ENCODE assay signal across 22 mouse cellular contexts in the genomic region with DNA sequence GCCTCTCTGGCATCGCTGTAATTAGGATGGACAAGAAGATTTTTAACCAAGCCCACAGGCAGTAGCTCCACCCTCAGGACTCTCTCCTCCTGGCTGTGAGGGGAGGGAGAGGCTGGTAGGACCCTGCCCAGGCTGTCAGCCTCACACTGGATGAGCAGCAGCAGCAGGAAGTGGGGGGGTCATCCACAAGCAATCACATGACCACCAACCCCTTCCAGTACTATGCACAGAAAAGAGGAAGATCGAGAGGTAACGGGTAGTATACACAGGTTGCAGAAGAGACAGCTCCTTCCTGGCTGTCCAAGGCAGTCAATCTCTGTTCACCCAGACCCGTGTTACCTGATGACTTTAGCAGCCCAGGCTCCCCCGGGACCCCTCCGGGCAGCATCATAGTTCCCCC. TPM values are rescaled to one million over a fixed set of nuclear protein-coding genes. Genes with fewer than 3 reads are reported as not detected.
A peak's percentile ranks its signal among the peaks of the same experiment; 100 is the strongest.
DNase-seq lines count a peak whose midpoint lies in the region; ATAC-seq lines count a peak whose summit lies in the region.
"Had no signal": no experiment of that assay in that cellular context is flagged by ENCODE, and none has a peak within 500 bp of the region (broad histone marks: within the 10 kb centered on the region; RNA-seq: fewer than 3 reads in every experiment).

No protein-coding gene starts in this region.

- H3K4me1 ChIP-seq in heart, embryonic 11.5 days (ENCODE audit: control insufficient read depth, insufficient read depth, low read length), result peaks cover 6% of the 10 kb centered on the region
- H3K4me1 ChIP-seq in hindbrain, embryonic 12.5 days, result peaks cover 7% of the 10 kb centered on the region

- H3K27me3 ChIP-seq in heart, embryonic 11.5 days (ENCODE audit: control insufficient read depth, insufficient read depth, low read length), result no peaks in the 10 kb centered on the region
- peaks cover 3% of the 10 kb centered on the region; the same call in 1 of the 2 replicates for H3K27me3 ChIP-seq in hindbrain, embryonic 12.5 days
- H3K27me3 ChIP-seq: embryonic facial prominence, embryonic 12.5 days had no signal

- no peak overlapping the region for H3K4me2 ChIP-seq in heart, embryonic 11.5 days
- H3K4me2 ChIP-seq in hindbrain, embryonic 12.5 days (replicated peaks), result no peak overlapping the region
- H3K4me2 ChIP-seq: embryonic facial prominence, embryonic 12.5 days; kidney, embryonic 15.5 days had no signal

- no peak for ATAC-seq in heart, embryonic 11.5 days (replicated peaks; ENCODE audit: insufficient number of reproducible peaks, low FRiP score, low TSS enrichment)
- peak; percentile 70 for ATAC-seq in granulocyte monocyte progenitor cell, adult 5-6 weeks (replicated peaks; ENCODE audit: poor library complexity, severe bottlenecking)
- peak; percentile 57 for ATAC-seq in neutrophil, adult 5-6 weeks (ENCODE audit: extremely low read depth, insufficient number of reproducible peaks, low FRiP score, poor library complexity, severe bottlenecking)
- no peak for ATAC-seq in hindbrain, embryonic 12.5 days (ENCODE audit: low FRiP score)

- 0 out of 2 replicates have a peak overlapping the region, but pooled peaks have one; percentile 16 for H3K9ac ChIP-seq in heart, embryonic 11.5 days (ENCODE audit: low read depth, low read length)
- H3K9ac ChIP-seq in hindbrain, embryonic 12.5 days, result no peak overlapping the region
- H3K9ac ChIP-seq: embryonic facial prominence, embryonic 12.5 days; kidney, embryonic 15.5 days had no signal

- DNase-seq in heart, adult 8-10 months (ENCODE audit: low spot score), result no peak
- peak; percentile 47 for DNase-seq in A20 (ENCODE audit: low read depth, low spot score)
- no peak for DNase-seq in urinary bladder, postnatal 10 days (ENCODE audit: low spot score)
- DNase-seq in ovary, adult 18-20 months (ENCODE audit: low spot score), result no peak
- DNase-seq: adrenal gland, postnatal 36 days; cerebellum, postnatal 25 days; heart, adult 18-20 months; lung, adult 2 months; midbrain, embryonic 14.5 days had no signal

- H3K9me3 ChIP-seq in heart, embryonic 11.5 days (replicated peaks; ENCODE audit: control insufficient read depth, low read length), result no peaks in the 10 kb centered on the region
- H3K9me3 ChIP-seq in hindbrain, embryonic 12.5 days (replicated peaks), result no peaks in the 10 kb centered on the region
- H3K9me3 ChIP-seq: embryonic facial prominence, embryonic 12.5 days; kidney, embryonic 15.5 days had no signal

- no peaks in the 10 kb centered on the region for H3K36me3 ChIP-seq in heart, embryonic 11.5 days (ENCODE audit: control insufficient read depth, insufficient read depth, low read length)
- H3K36me3 ChIP-seq in hindbrain, embryonic 12.5 days, result 0 out of 2 replicates have a peak, but pooled peaks cover 9% of the 10 kb centered on the region

- 58% methylated on average over 6 of the region's 6 CpGs for WGBS in heart, embryonic 11.5 days (ENCODE audit: insufficient replicate concordance)
- 62% methylated on average over 6 of the region's 6 CpGs for WGBS in hindbrain, embryonic 12.5 days

- H3K27ac ChIP-seq in heart, embryonic 11.5 days (ENCODE audit: low read depth, low read length), result no peak overlapping the region
- no peak overlapping the region for H3K27ac ChIP-seq in hindbrain, embryonic 12.5 days
- H3K27ac ChIP-seq: embryonic facial prominence, embryonic 12.5 days; kidney, embryonic 15.5 days; macrophage had no signal

- no peak overlapping the region for H3K4me3 ChIP-seq in heart, embryonic 11.5 days (ENCODE audit: low read depth, low read length)
- H3K4me3 ChIP-seq in hindbrain, embryonic 12.5 days, result no peak overlapping the region
- H3K4me3 ChIP-seq: embryonic facial prominence, embryonic 12.5 days; kidney, embryonic 15.5 days had no signal

RNA-seq across cellular contexts. Expression of a gene that starts 1.8 kb away (rescaled TPM):
- polyA plus RNA-seq in heart, embryonic 11.5 days (2014; fragmentation: Nextera tagmentation; extraction: Ambion mirVana), result 17.8 and 18.9 TPM in 2 replicates
- 1 to 10 TPM; 3.6 to 4.5 (median 3.9) TPM for total RNA-seq in heart, adult 8-10 months (2022)
- 23.5 and 23.9 TPM in 2 replicates for total RNA-seq in granulocyte monocyte progenitor cell, adult 5-6 weeks (2014; fragmentation: Nextera tagmentation)
- 14.9 and 18.1 TPM in 2 replicates for total RNA-seq in granulocyte monocyte progenitor cell, adult 5-6 weeks (2017)
- total RNA-seq in neutrophil, adult 5-6 weeks (2017), result 11.3 and 11.8 TPM in 2 replicates
- 27.2 and 28.4 TPM in 2 replicates for polyA plus RNA-seq in hindbrain, embryonic 12.5 days (2016; fragmentation: Nextera tagmentation; extraction: Ambion mirVana)

RNA-seq across cellular contexts. Expression of a gene that starts 3.2 kb away (rescaled TPM):
- polyA plus RNA-seq in heart, embryonic 11.5 days (2014; fragmentation: Nextera tagmentation; extraction: Ambion mirVana), result not detected in 2 replicates
- total RNA-seq in heart, adult 8-10 months (2022), result 1 to 10 TPM in 2 of 4 experiments, under 1 TPM in 1, not detected in 1; 0.63 to 9.2 (median 2.1) TPM
- total RNA-seq in granulocyte monocyte progenitor cell, adult 5-6 weeks (2014; fragmentation: Nextera tagmentation), result not detected in 2 replicates
- total RNA-seq in granulocyte monocyte progenitor cell, adult 5-6 weeks (2017), result 1.2 TPM in 1 of 2 replicates, not detected in the other
- 1.1 TPM in 1 of 2 replicates, not detected in the other for total RNA-seq in neutrophil, adult 5-6 weeks (2017)
- polyA plus RNA-seq in hindbrain, embryonic 12.5 days (2016; fragmentation: Nextera tagmentation; extraction: Ambion mirVana), result 0.09 TPM in 1 of 2 replicates, not detected in the other
- total RNA-seq: gastrocnemius, adult 8-10 months; layer of hippocampus, adult 18-20 months; left cerebral cortex, postnatal 36 days had no signal
- polyA plus RNA-seq: midbrain, embryonic 14.5 days had no signal

RNA-seq across cellular contexts. Expression of a gene that starts 20.2 kb away (rescaled TPM):
- 0.19 TPM in 1 of 2 replicates, not detected in the other for polyA plus RNA-seq in heart, embryonic 11.5 days (2014; fragmentation: Nextera tagmentation; extraction: Ambion mirVana)
- not detected for total RNA-seq in heart, adult 8-10 months (2022)
- total RNA-seq in granulocyte monocyte progenitor cell, adult 5-6 weeks (2014; fragmentation: Nextera tagmentation), result not detected in 2 replicates
- total RNA-seq in granulocyte monocyte progenitor cell, adult 5-6 weeks (2017), result not detected in 2 replicates
- not detected in 2 replicates for total RNA-seq in neutrophil, adult 5-6 weeks (2017)
- not detected in 2 replicates for polyA plus RNA-seq in hindbrain, embryonic 12.5 days (2016; fragmentation: Nextera tagmentation; extraction: Ambion mirVana)
- total RNA-seq: gastrocnemius, adult 8-10 months; heart, adult 18-20 months; layer of hippocampus, adult 18-20 months; left cerebral cortex, postnatal 36 days had no signal
- polyA plus RNA-seq: embryonic facial prominence, embryonic 12.5 days; heart, embryonic 16.5 days; hindbrain, embryonic 11.5 days; intestine, embryonic 14.5 days; macrophage; midbrain, embryonic 14.5 days had no signal

RNA-seq across cellular contexts. Expression of a gene that starts 30.5 kb away (rescaled TPM):
- polyA plus RNA-seq in heart, embryonic 11.5 days (2014; fragmentation: Nextera tagmentation; extraction: Ambion mirVana), result 0.47 TPM in 1 of 2 replicates, not detected in the other
- not detected for total RNA-seq in heart, adult 8-10 months (2022)
- total RNA-seq in granulocyte monocyte progenitor cell, adult 5-6 weeks (2014; fragmentation: Nextera tagmentation), result not detected in 2 replicates
- total RNA-seq in granulocyte monocyte progenitor cell, adult 5-6 weeks (2017), result not detected in 2 replicates
- not detected in 2 replicates for total RNA-seq in neutrophil, adult 5-6 weeks (2017)
- 0.37 TPM in 1 of 2 replicates, not detected in the other for polyA plus RNA-seq in hindbrain, embryonic 12.5 days (2016; fragmentation: Nextera tagmentation; extraction: Ambion mirVana)
- total RNA-seq: gastrocnemius, adult 8-10 months; heart, adult 18-20 months; layer of hippocampus, adult 18-20 months; left cerebral cortex, postnatal 36 days had no signal
- polyA plus RNA-seq: hindbrain, embryonic 11.5 days; lung, adult 2 months; macrophage; midbrain, embryonic 14.5 days had no signal

RNA-seq across cellular contexts. Expression of a gene that starts 39.3 kb away (rescaled TPM):
- 1.1 TPM in 1 of 2 replicates, not detected in the other for polyA plus RNA-seq in heart, embryonic 11.5 days (2014; fragmentation: Nextera tagmentation; extraction: Ambion mirVana)
- not detected for total RNA-seq in heart, adult 8-10 months (2022)
- total RNA-seq in granulocyte monocyte progenitor cell, adult 5-6 weeks (2014; fragmentation: Nextera tagmentation), result not detected in 2 replicates
- total RNA-seq in granulocyte monocyte progenitor cell, adult 5-6 weeks (2017), result not detected in 2 replicates
- total RNA-seq in neutrophil, adult 5-6 weeks (2017), result not detected in 2 replicates
- not detected in 2 replicates for polyA plus RNA-seq in hindbrain, embryonic 12.5 days (2016; fragmentation: Nextera tagmentation; extraction: Ambion mirVana)
- total RNA-seq: gastrocnemius, adult 8-10 months; heart, adult 18-20 months; layer of hippocampus, adult 18-20 months; left cerebral cortex, postnatal 36 days had no signal
- polyA plus RNA-seq: embryonic facial prominence, embryonic 12.5 days; heart, embryonic 16.5 days; lung, adult 2 months; macrophage; midbrain, embryonic 14.5 days had no signal

Comparison
In these comparisons a context has a peak if more than half of its experiments do, and no peak if none do; other contexts are left out.
1. ATAC-seq: peak in granulocyte monocyte progenitor cell, adult 5-6 weeks (single experiment) and neutrophil, adult 5-6 weeks (single experiment); none in heart, embryonic 11.5 days (single experiment) and hindbrain, embryonic 12.5 days (single experiment).